Mouse (Mus musculus): ENCODE measurements around the gene Map3k7. TPM values are rescaled to one million over a fixed set of nuclear protein-coding genes. Genes with fewer than 3 reads are reported as not detected.

Map3k7 gene
- total RNA-seq, 2 experiments from 2014 or later: 43.4 to 45.5 TPM

DNA sequence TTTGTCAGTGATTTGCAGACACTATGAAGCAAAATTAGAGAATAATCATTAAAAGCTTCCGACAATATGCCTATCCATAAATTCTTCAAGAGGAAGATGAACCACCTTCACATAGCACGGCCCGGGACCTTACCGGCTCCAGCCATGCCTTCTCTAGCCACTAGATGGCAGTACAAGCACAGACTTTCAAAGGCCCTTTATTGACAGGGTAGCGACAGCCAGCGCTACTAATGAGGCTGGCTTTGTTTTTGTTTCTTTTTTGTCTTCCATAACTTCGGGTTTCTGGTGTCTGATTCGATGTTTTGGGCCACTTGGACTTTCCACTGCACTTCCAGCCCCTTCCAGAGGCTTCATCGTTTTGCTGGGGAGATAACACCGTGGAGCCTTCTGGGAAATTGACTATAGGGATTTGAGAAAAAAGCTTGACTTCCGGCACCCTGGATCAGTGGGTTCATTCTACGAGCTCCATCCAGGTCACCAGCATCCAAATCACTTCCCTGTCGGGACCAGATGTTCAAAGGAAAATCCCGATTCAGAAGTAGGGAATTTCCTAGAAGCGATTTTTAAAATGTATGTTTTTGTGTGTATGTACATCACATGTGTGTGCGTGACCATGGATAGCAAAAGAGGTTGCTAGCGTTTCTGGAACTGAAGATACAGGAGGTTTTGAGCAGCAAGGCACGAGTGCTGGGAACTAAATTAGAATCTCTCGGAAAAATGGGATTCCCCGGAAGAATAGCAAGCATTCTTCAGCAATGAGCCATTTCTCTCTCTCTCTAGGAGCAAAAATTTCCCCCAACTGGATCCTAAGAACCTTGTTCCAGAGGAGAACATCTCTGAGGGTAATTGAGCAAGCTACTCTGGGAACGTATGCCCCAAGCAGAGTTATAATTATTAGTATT is 91.5 kb downstream of the Map3k7 start:
- intact Hi-C loops (cut with DNase I): loop anchor here (1.0 to 10.0 kb wide), 4 partner anchors 193 to 517 kb away; no protein-coding TSS in a partner anchor
- DNase-seq (ENCODE audit: low spot score): peak; percentile 50

DNA sequence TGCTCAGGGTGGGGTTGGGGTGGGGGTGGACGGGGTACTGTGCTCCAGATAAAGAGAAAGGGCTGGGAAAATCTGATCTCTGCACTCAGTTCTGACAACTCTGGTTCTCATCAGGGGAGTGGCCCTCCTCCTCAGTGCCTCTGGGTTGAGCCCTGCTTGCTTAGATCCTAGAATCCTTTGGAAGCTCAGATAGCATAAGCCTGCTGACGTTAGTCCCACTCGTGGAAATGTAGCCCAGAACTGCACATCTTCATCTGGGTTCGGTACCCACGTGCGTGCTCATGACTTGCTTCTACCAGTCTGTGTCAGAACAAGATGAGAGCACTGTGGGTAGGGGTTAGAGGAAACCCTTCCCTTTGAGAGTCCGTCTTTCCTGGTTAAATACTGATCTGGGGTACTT is 92.5 kb downstream of the Map3k7 start:
- DNase-seq (ENCODE audit: low spot score): no peak
- intact Hi-C loops (cut with DNase I): loop anchor here (2.0 to 10.0 kb wide), 3 partner anchors 192 to 482 kb away; no protein-coding TSS in a partner anchor

DNA sequence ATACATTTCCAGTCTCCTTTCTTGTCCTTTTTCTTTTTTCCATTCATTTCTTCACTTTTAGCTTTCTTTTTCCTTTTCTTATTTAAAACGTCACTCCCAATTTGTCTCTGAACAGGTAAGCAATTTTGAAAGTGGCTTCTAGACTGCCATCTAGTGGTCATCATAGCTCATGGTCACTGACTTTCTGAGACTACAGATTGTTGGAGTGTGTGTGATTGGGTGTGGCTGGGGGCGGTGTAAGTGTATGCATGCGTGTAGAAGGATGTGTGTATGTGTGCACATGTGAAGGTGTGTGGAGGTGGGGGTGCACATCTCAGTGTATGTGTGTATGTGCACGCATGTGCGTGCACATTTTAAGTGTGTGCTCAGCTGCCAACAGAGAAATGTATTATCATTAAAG is 93.2 kb downstream of the Map3k7 start:
- intact Hi-C loops (cut with DNase I): loop anchor here (2.0 to 10.0 kb wide), 3 partner anchors 192 to 482 kb away; no protein-coding TSS in a partner anchor
- no peak for DNase-seq (ENCODE audit: low spot score)

- intact Hi-C loops (cut with DNase I): no loop called here
- no peak for DNase-seq (ENCODE audit: low spot score)
These were observed 96.8 kb downstream of the Map3k7 start for GRCm38 (mm10) chr4:32060686-32061085.

GRCm38 (mm10) chr4:32062381-32063059 is 98.6 kb downstream of the Map3k7 start:
- no peak for DNase-seq (ENCODE audit: low spot score)
- intact Hi-C loops (cut with DNase I): no loop called here

DNA sequence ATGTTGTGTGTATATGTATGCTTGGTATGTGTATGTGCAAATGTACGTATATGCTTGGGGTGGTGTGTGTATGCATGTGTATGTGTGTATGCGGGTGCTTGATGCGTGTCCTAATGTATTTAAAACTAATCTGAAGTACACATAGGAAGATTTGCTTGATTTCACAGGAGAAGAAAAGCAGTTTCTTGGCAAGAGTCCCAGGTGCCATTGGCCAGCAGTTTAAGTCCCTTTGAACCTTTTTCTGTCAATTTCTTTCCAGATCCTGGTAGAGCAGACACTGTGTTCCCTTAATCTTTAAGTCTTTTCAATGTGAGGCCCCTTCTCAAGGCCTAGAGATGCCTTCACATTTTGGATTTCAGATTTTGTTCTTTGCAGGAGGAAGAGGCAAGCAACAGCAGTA is 99.4 kb downstream of the Map3k7 start:
- no peak for DNase-seq (ENCODE audit: low spot score)
- intact Hi-C loops (cut with DNase I): no loop called here

Measured in heart, postnatal 25 days (tissue).